In genomic region chr3:29822622-29823370, GRCm38 (mm10) we compare ENCODE assay signal across 20 mouse cellular contexts.
A peak's percentile ranks its signal among the peaks of the same experiment; 100 is the strongest.
DNase-seq lines count a peak whose midpoint lies in the region; ATAC-seq lines count a peak whose summit lies in the region.
"Had no signal": no experiment of that assay in that cellular context is flagged by ENCODE, and none has a peak within 500 bp of the region (broad histone marks: within the 10 kb centered on the region; RNA-seq: fewer than 3 reads in every experiment).

No protein-coding gene starts in this region.

- no peaks in the 10 kb centered on the region for H3K36me3 ChIP-seq in forebrain, embryonic 14.5 days (ENCODE audit: control insufficient read depth, insufficient read depth, low read length)
- no peaks in the 10 kb centered on the region for H3K36me3 ChIP-seq in forebrain, embryonic 11.5 days (ENCODE audit: control insufficient read depth, insufficient read depth, low read length)
- H3K36me3 ChIP-seq in forebrain, embryonic 16.5 days (ENCODE audit: control insufficient read depth, insufficient read depth): no peaks in the 10 kb centered on the region
- no peaks in the 10 kb centered on the region for H3K36me3 ChIP-seq in limb, embryonic 13.5 days
- H3K36me3 ChIP-seq: embryonic facial prominence, embryonic 13.5 days; heart, embryonic 10.5 days; midbrain, embryonic 15.5 days had no signal

- peak; percentile 62; the same call in 1 of the 2 replicates for ATAC-seq in forebrain, embryonic 14.5 days
- ATAC-seq in forebrain, embryonic 11.5 days (replicated peaks; ENCODE audit: low FRiP score): no peak
- peak; percentile 93 for ATAC-seq in forebrain, embryonic 16.5 days
- ATAC-seq in limb, embryonic 13.5 days (ENCODE audit: low FRiP score, low read depth): peak; percentile 91
- no peak for ATAC-seq in megakaryocyte-erythroid progenitor cell, adult 5-6 weeks (replicated peaks; ENCODE audit: low FRiP score, low TSS enrichment, poor library complexity, severe bottlenecking)
- ATAC-seq: liver, postnatal 0 days; midbrain, embryonic 15.5 days had no signal

- WGBS in forebrain, embryonic 14.5 days: 71% methylated on average over 10 of the region's 10 CpGs
- WGBS in forebrain, embryonic 11.5 days: 87% methylated on average over 10 of the region's 10 CpGs
- 63% methylated on average over 10 of the region's 10 CpGs for WGBS in forebrain, embryonic 16.5 days
- 37% methylated on average over 10 of the region's 10 CpGs for WGBS in limb, embryonic 13.5 days

- H3K27ac ChIP-seq in forebrain, embryonic 14.5 days (ENCODE audit: low read depth, low read length): no peak overlapping the region
- H3K27ac ChIP-seq in forebrain, embryonic 11.5 days (ENCODE audit: low read depth, low read length): no peak overlapping the region
- no peak overlapping the region for H3K27ac ChIP-seq in forebrain, embryonic 16.5 days (ENCODE audit: low read length)
- H3K27ac ChIP-seq in limb, embryonic 13.5 days: peak overlapping the region; percentile 55
- H3K27ac ChIP-seq: embryonic facial prominence, embryonic 13.5 days; heart, embryonic 10.5 days; layer of hippocampus, adult 2 months; midbrain, embryonic 15.5 days had no signal

- no peaks in the 10 kb centered on the region for H3K4me1 ChIP-seq in forebrain, embryonic 14.5 days (ENCODE audit: control insufficient read depth, insufficient read depth, low read length)
- H3K4me1 ChIP-seq in forebrain, embryonic 11.5 days (replicated peaks; ENCODE audit: control insufficient read depth, insufficient read depth, low read length): no peaks in the 10 kb centered on the region
- peaks cover 6% of the 10 kb centered on the region for H3K4me1 ChIP-seq in forebrain, embryonic 16.5 days (replicated peaks; ENCODE audit: control insufficient read depth, insufficient read depth, low read length)
- H3K4me1 ChIP-seq in limb, embryonic 13.5 days: peaks cover 23% of the 10 kb centered on the region
- H3K4me1 ChIP-seq: embryonic facial prominence, embryonic 13.5 days; heart, embryonic 10.5 days; midbrain, embryonic 15.5 days had no signal

- no peaks in the 10 kb centered on the region for H3K27me3 ChIP-seq in forebrain, embryonic 14.5 days (replicated peaks; ENCODE audit: control insufficient read depth, insufficient read depth, low read length)
- H3K27me3 ChIP-seq in forebrain, embryonic 11.5 days (ENCODE audit: control insufficient read depth, insufficient read depth, low read length): no peaks in the 10 kb centered on the region
- no peaks in the 10 kb centered on the region for H3K27me3 ChIP-seq in forebrain, embryonic 16.5 days (replicated peaks; ENCODE audit: control insufficient read depth, insufficient read depth, low read length)
- no peaks in the 10 kb centered on the region for H3K27me3 ChIP-seq in limb, embryonic 13.5 days
- H3K27me3 ChIP-seq: embryonic facial prominence, embryonic 13.5 days; midbrain, embryonic 15.5 days had no signal

- DNase-seq in forebrain, embryonic 14.5 days (ENCODE audit: low spot score): peak; percentile 66
- DNase-seq in forebrain, embryonic 11.5 days (ENCODE audit: low spot score): no peak
- peak; percentile 33 to 68 for DNase-seq in layer of hippocampus, postnatal 14 days (ENCODE audit: low spot score in 2 of 2)
- no peak for DNase-seq in layer of hippocampus, postnatal 36 days
- DNase-seq in MN1 (ENCODE audit: low spot score): no peak
- DNase-seq: adrenal gland, postnatal 36 days; cerebellum, adult 2 months; gastrocnemius, postnatal 36 days; kidney, adult 18-20 months; kidney, postnatal 14 days; liver, postnatal 0 days; lung, postnatal 10 days; thymus, postnatal 25 days had no signal

- H3K4me3 ChIP-seq in forebrain, embryonic 14.5 days (ENCODE audit: low read depth, low read length): no peak overlapping the region
- no peak overlapping the region for H3K4me3 ChIP-seq in forebrain, embryonic 11.5 days (ENCODE audit: low read depth, low read length)
- no peak overlapping the region for H3K4me3 ChIP-seq in forebrain, embryonic 16.5 days (replicated peaks; ENCODE audit: low read length)
- H3K4me3 ChIP-seq in limb, embryonic 13.5 days: no peak overlapping the region
- H3K4me3 ChIP-seq: embryonic facial prominence, embryonic 13.5 days; heart, embryonic 10.5 days; layer of hippocampus, adult 2 months; midbrain, embryonic 15.5 days had no signal

- no peak overlapping the region for H3K9ac ChIP-seq in forebrain, embryonic 14.5 days (ENCODE audit: low read length)
- no peak overlapping the region for H3K9ac ChIP-seq in forebrain, embryonic 11.5 days (ENCODE audit: low read length)
- H3K9ac ChIP-seq in forebrain, embryonic 16.5 days (replicated peaks; ENCODE audit: low read depth, low read length): no peak overlapping the region
- no peak overlapping the region for H3K9ac ChIP-seq in limb, embryonic 13.5 days
- H3K9ac ChIP-seq: embryonic facial prominence, embryonic 13.5 days; liver, postnatal 0 days; midbrain, embryonic 15.5 days had no signal

- no peaks in the 10 kb centered on the region for H3K9me3 ChIP-seq in forebrain, embryonic 14.5 days (replicated peaks; ENCODE audit: control insufficient read depth, low read length)
- H3K9me3 ChIP-seq in forebrain, embryonic 11.5 days (ENCODE audit: control insufficient read depth, low read length): no peaks in the 10 kb centered on the region
- no peaks in the 10 kb centered on the region for H3K9me3 ChIP-seq in forebrain, embryonic 16.5 days (ENCODE audit: control insufficient read depth, low read length)
- no peaks in the 10 kb centered on the region for H3K9me3 ChIP-seq in limb, embryonic 13.5 days
- H3K9me3 ChIP-seq: embryonic facial prominence, embryonic 13.5 days; heart, embryonic 10.5 days; midbrain, embryonic 15.5 days had no signal

- no peak overlapping the region for H3K4me2 ChIP-seq in forebrain, embryonic 14.5 days (ENCODE audit: low read length)
- H3K4me2 ChIP-seq in forebrain, embryonic 11.5 days (ENCODE audit: low read depth, low read length, severe bottlenecking): no peak overlapping the region
- no peak overlapping the region for H3K4me2 ChIP-seq in forebrain, embryonic 16.5 days (ENCODE audit: low read length)
- H3K4me2 ChIP-seq in limb, embryonic 13.5 days (replicated peaks): peak overlapping the region; percentile 37
- H3K4me2 ChIP-seq: embryonic facial prominence, embryonic 13.5 days; midbrain, embryonic 15.5 days had no signal

Comparison
In these comparisons a context has a peak if more than half of its experiments do, and no peak if none do; other contexts are left out.
1. ATAC-seq: peak in forebrain, embryonic 14.5 days (single experiment), forebrain, embryonic 16.5 days (single experiment) and limb, embryonic 13.5 days (single experiment); none in forebrain, embryonic 11.5 days (single experiment) and megakaryocyte-erythroid progenitor cell, adult 5-6 weeks (single experiment).
2. DNase-seq: peak in forebrain, embryonic 14.5 days (single experiment) and layer of hippocampus, postnatal 14 days (2 of 2); none in forebrain, embryonic 11.5 days (single experiment), layer of hippocampus, postnatal 36 days (0 of 2) and MN1 (single experiment).